Mouse (Mus musculus): Measurements from ENCODE around the gene Mcoln2.

The Mcoln2 gene

DNA sequence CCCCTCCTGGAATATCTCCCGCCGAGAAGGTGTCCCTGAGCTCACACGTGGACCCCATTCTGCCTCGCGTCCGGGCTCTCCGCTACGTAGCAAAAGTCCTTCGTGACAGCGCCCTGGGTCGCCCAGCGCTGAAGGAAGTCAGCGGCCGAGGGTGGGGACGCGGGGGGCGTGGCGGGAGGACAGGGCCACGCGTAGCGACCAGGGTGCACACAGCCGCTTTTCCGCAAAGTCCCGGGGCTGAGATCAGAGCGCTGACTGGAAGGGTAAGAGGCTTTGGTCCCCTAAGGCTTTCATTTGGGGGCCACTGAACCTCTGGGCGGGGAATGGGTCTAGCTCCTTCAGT, 396 bp downstream of the Mcoln2 start:
- DNase-seq, result no peak

DNA sequence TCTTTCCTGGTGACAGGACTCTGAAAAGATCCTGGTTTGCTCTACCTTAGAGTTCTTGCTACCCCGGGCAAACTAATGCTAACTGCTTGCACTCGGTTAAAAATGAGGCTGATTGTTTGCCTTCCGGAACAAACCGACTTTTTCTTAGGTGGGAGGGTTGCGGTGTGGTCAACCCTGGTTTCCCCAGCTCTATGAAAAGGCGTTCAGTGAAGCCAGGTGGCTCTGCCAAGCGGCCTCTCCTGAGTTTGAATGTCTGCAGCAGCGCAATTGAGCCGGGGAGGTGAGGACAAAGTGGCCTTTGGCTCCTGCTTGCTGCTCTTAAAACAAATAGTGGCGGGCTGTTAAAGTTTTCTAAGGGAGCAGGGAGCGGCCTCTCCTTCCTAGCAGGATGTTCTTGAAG, 927 bp downstream of the Mcoln2 start:
- DNase-seq, result no peak

DNA sequence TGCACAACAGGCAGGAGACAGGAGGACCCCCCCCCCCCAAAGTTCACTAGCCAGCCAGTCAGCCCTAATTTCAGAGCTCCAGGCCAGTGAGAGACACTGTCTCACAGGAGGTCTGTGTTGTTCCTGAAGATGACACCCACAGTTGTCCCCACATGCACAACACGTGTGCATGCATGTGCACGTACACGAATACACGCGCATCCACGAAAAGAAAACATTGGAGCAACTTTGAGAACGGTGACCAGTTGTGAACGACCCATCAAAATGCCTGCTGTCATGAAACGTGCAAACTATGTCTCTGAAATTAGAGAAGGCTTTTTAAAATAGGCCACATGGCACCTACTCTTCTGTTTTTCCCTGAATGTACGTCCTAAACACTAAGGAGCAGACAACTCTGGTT, 1.7 kb downstream of the Mcoln2 start:
- DNase-seq, result no peak

DNA sequence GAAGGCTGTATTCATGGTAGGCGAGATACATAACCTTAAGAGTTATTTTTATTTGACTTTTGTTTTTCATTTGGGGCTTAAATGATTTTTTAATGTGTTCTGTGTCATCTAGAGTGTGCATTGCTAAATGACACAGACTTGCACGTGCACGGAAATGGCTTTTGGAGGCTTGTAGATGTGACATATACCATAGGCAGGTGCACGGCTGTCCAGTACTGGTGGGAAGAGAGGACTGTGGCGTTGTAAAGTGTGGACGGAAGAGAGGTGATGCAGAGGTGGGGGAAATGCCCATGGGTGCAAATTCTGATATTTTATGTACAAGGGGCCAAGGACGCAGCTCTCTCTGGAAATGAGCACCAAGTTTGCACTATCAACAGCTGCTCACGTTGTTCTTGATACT, 2.1 kb downstream of the Mcoln2 start:
- no peak for DNase-seq

DNA sequence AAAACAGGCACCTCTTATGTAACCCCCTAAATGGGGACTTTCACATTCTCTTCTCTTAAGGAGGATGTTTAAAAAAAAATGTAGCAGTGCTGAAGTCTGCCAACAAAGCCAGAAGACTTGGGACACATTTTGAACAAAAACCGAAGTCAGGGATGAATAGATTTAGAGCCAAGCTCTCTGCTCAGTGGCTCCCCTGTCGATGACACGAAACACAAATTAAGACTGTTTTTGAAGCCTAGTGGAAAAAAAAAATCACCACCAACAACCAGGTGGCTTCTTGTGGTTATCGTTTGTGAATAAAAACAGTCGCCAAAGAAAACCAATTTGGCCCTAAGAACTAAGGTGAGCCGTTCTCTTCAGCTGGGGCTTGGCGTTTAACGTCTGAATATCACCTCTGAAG, 2.7 kb downstream of the Mcoln2 start:
- DNase-seq, result no peak

DNA sequence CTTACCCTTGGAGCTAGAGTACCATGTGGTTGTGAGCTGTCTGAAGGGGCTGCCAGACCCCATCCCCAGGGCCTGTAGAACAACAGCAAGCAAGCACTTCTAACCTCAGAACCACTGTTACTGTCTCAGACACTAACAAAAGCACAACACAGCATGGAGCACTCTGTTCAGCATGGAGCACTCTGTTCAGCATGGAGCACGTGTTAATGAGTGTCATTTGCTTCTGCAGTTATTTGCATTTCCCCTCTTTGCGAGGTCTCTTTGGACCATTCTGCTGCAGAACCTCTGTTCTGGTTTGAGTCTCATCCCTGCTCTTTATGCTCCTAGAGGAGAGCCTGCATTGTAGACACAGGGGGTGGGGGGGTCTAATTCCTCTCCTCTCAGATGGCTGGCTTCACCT, 3.3 kb downstream of the Mcoln2 start:
- DNase-seq, result no peak

DNA sequence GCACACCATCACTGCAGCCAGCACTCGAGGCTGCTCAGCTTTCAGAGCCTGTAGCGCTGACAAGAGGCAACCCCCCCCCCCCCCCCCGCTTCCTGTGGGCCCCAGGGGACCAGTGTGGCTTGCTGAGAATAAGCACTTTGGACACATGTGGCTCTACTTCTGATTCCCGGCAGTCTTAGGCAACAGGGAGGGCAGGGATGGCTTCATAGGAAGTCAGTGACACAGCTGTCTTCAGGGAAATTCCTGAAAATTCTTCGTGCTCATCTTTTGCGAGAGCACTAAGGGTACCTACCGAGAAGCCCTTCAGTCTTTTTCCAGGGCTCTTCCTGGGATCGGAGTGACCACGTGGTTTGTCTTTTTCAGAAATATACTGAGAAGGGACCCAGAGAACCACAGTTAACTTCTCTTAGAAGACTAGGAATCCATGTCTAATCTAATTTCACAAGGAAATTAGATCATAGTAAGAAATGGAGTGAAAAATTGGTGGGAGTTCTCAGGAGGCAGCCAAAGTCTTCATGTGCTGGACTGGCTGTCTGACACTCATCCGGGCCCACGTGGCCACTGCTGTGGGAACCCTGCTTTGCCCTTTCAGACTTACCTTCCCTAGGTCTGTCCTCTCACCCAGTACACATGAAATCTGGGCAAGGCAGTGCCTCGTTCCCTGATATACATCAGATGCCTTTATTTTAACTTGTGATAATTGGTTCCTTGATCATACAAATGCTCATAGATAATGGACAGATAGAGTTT, 4.4 kb downstream of the Mcoln2 start:
- DNase-seq, result no peak

DNA sequence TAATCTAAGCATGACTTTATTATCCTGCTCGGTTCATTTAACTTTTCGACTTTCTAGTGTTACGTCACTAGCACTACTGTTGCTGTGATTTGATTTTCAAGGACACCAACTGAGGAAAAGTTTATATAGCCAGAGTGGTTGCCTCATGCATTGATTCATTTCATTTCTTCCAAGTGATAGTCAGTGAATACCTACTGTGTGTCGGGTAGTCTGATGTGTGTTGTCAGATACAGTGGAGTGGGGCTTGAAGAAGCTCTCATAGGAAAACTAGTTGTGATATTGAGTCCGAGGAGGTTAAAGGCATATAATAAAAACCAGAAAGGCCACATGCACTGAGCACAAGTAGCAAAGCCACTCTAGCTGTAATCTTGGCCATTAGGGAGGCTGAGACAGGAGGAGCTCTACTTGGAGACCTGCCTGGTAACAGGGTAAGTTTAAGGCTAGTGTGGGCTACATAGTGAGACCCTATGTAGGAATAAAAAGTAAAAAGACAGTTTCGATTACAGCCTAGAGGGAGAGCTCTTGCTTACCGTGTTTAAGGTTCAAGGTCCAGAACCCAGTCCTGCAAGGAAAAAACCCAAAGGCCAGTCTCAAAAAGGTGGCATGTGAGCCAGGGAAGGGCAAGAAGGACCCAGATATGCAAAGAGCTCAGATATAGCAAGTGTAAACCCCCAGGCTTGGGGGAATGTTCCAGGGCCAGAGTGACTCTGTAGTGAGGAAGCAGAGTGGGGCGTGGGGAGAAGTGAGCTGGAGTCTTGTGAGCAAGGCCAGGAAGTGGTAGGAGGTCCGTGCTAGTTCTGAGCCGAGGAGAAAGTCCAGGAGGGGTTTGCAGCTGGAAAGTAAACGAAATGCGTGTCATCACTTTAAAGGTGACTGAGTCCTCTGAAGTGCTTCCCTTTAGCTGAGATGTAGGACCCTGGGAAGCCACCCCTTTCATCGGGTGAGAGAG, 6.3 kb downstream of the Mcoln2 start:
- no peak for DNase-seq

DNA sequence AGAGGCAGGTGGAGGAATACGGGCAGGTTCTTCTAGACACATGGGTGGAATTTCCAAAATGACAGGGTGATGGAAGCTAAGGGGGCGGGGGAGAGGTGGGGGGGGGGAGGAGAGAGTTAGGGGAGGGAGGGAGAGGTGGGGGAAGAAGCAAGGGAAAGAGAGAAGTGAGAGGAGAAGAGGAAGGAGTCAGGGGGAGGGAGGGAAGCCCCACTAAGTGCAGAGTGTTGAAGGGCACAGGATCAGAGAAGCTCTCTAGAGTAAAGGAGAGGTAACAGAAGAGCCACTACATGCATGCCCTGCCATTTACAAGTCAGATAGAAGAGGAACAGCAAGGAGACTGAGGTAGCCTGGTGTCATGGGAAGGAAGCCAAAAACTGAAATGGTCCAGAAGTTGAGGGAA, 7.2 kb downstream of the Mcoln2 start:
- no peak for DNase-seq

DNA sequence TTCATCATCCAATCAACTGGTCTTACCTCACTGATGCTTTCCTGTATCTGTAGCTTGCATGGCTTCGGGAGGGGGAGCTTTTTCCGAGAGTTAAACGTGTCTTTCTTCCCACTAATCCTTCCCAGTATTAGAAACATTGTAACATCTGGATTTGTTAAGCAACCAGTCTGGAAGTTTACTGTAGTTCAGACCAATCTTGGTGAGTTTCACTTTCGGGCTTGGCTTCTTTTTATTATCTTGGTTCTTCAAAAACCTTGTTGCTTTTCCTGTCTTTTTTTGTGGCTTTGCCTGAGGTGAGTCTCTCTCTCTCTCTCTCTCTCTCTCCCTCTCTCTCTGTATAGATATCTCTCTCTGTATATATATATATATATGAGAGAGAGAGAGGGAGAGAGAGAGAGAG, 8.4 kb downstream of the Mcoln2 start:
- DNase-seq, result no peak

DNA sequence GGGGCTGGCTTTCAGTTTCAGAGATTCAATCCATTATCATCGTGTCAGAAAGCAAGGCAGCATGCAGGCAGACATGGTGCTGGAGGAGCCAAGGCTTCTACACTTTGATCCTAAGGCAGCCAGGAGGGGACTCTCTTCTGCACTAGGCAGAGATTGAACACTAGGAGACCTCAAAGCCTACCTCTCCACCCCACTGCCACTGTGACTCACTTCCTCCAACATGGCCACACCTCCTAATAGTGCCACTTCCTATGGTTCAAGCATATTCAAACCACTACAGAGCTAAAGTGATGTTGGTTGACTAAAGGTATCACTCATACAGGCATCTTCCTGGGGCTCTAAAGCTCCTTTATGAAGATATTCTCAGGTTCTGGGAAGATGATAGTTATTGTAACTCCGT, 9.7 kb downstream of the Mcoln2 start:
- DNase-seq, result no peak

DNA sequence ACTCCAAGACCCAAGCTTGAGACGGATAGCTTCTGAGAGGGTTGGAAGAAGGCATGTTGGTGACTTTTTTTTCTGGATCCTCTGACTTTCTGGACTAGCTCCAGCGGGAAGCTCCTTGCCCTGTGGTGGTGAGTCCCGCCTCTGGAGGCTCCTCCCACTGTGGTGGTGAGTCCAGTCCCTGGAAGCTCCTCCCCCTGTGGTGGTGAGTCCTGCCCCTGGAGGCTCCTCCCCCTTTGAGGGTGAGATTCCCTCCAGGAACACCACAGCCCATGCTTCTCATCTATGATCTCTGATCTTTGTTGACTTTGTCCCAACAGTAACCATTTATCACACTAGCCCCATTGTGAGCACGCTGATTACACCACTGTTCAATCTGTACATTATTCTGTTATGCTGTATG, 12.6 kb downstream of the Mcoln2 start:
- DNase-seq, result no peak

DNA sequence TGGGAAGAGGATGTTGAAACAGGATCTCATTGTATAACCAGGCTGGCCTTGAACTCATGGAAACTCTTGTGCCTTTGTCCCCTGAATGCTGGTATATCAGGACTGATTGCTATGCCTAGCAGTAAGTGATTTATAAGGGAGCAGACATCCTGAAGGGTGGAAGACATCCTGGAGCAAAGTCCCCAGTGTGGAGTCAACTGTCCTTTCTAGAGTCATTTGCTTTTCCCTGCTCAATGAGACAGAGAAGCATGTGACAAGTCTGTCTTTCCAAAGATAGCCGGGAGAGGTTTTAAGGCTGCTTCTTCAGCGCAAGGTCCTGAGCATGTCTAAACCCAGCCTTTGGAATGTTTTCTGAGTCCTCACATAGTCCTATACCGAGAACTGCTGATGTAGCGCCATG, 19.7 kb downstream of the Mcoln2 start:
- DNase-seq, result no peak

DNA sequence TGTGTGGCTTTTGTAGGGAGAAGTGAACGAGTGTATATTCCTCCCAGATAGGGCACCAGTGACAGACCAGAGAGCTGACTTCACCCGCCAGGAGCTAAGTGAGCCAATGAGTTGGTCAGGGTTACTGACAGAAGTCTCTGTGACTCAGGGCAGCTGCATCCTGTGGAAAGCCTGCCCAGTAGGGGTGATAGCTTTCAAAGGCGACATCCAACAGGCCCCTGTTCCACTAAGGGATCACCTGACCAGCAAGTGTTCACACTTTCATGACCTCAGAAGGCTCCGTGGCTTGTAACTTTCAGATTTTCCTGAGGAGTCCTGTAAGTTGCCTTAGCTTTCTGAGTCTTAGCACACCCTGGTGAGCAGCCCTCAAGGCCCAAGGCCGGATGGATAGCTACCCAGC, 23.4 kb downstream of the Mcoln2 start:
- DNase-seq, result no peak

DNA sequence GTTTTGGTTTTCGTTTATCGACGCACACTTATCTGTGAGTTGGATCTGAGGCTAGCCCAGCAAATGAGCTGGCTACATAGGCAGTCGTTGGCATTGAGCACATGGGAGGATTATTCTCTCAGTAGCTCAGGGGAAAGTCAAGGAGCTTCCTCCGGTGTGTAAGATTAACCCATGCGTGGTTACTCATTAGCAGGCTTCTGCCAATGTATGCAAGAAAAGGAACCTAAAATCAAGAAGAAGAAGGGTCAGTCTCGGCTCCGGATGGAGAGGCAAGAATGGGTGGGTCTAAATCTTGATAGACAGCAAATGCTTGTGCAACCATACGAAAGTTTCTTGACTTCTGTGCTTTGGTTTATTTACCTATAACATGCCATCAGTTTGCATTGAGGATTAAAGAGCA, 24.6 kb downstream of the Mcoln2 start:
- DNase-seq, result no peak

DNA sequence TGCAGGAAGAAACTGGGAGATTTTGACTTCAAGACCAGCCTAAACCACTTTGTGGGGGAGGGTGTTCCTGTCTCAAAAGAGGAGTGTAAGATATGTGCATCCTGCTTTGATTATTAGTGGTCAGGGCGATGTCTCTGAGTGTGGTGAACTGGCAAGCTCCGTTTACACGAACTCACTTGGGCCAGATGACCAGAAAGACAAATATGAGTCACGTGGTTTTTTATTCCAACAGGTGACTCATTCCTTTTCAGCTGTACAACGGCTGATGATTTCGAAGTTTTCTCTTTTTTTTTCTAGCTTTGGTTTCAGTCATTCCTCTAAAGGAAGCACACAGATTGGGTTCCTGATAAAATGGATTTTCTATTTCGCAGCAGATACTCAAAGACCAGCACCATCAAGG, 27.7 kb downstream of the Mcoln2 start:
- DNase-seq, result no peak

DNA sequence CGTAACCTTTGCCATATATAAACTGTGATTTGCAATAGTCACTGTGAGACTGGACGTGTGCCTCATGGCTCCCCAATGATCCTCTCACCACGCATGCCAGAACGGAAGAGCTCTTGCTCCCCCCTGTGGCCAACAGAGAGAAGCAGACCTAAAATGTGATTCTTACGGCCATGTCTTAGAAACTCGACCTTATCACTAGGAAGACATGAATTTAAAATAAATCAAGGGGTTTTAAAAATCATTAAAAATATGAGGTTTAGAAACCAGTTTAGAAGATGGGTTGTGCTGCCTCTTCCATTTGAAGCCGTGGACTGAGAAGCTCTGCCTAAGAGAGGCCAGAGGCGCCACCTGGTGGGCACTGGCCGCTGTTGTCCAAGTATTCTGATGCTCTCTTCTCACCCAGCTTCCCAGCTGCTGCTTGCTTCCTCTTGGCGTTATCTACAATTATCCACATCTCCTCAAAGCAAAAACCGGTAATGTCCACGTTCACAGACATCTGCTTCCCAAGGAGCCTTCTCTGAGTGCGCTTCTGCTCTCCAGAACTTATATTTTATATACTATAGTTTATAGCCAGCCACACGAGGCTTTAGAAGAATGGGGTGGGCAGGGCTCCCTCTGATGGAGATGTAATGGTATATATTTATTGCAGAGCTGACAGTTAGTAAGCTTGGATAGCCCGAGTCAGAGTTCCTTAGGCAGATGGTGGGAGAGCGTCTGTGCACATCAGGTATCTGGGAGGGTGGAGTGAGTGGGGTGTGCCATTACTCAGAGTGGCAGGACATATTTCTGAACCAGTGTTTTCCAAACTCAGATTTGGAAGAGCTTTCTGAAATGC, 28.3 kb downstream of the Mcoln2 start:
- peak; percentile 29 for DNase-seq

DNA sequence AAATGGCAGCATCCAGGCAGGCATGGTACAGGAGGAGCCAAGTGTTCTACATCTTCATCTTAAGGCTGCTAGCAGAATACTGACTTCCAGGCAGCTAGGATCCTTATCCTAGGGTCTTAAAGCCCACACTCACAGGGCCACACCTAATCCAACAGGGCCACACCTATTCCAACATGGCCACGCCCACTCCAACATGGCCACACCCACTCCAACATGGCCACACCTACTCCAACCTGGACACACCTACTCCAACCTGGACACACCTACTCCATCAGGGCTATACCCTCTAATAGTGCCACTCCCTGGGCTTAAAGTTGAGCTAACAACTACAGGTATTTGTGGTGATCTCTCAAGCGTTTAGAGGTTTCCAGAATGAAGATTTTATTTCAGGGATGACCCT, 30.7 kb downstream of the Mcoln2 start:
- DNase-seq, result no peak

DNA sequence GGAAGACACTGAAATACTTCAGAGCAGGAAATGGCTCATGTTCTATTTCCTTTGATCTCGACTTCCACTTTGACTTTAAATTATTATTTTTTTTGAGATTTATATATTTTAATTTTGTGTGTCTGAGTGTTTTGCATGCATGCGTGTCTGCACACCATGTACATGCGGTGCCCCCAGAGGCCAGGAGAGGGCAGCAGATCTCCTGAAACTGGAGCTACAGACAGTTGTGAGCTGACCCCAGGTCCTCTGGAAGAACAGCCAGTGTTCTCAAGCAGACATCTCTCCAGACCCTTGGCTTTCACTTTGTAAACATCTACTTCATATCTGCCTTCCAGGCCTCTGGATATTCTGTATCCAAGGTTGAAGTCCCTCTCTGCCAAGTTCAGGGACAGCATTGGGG, 31.4 kb downstream of the Mcoln2 start:
- DNase-seq, result no peak

DNA sequence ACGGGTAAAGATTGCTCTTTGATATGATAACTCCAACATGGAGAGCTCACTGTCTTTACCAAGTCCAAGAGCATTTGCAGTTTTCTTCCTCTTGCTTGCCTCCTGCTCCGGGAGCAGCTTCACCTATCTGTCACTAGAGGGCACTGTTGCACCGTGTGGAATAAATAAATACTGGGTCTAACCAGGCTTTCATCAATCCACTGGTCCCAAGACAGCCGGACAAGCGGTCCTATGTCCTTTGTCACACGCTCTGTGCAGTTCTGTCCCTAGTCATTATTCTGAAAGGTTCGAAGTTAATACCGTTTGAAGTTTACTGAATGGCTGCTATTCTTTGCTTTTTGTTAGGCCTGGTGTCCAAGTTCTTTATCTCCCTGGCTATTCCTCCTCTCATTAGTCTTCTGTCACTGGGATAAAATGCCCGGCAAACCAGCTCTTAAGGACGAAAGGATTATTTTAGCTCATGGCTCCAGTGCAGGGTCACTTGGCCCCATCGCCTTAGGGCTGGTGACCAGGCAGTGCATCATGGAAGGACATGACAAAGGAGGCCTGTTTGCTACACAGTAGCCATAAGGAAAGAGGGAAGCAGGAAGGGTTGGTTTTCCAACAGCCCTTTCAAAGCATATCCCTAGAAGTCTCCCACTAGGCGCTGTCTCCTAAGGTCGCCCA, 35.5 kb downstream of the Mcoln2 start:
- DNase-seq, result peak; percentile 8

DNA sequence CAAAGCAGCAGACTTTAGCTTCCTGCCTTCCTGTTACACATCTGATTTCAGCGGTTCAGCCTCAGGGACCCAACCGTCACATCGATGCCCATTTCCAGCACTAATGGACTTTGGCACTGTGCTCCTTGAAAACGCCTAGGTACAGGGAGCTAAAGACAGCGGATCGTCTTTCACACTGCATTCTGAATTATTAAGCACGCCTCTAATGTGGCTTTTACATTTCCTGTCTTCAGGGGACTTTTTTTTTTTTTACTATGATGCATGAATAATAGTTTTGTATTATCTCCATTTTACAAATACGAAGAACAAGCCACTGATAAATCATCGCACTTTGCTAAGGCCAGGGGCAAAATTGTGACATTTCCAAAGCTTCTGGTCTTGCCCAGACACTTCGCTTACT, 36.4 kb downstream of the Mcoln2 start:
- no peak for DNase-seq

DNA sequence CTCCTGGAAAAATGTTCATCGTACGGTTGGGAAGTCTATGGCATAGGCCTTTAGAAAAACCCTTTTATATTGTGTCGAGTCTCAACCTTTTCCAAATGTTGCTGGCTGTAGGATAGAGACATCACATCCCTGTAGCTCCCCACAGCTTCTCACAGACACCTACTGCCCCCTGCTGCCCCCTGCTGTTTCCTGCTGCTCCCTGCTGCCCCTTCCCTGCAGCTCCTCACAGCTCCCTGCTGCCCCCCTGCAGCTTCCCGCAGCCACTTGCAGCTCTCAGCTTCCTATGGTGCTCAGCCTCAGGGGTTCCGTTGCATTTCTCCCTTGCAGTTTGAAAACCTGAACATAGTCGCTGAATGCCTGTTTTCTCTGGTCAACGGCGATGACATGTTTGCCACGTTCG, 40.3 kb downstream of the Mcoln2 start:
- DNase-seq, result no peak

DNA sequence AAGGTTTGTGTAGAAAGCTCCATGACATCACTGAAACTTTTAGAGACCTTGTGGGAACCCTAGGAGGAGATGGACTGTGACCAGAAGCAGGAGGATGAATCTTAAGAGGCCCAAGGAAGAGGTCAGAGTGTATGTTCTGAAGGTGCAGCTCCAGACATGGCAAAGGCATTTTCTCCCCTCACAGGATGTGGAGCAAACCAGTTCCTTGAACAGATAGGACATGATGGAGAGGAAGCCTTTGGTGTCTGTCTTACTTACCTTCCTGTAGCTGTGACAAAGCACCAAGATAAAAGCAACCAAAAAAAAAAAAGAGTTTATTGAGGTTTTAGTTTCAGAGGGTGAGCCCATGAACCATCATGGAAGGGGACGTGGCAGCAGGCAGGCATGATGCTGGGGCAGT, 42.9 kb downstream of the Mcoln2 start:
- DNase-seq, result no peak
